Mouse (Mus musculus) monocyte, adult 5-6 weeks (primary cell): Measurements from ENCODE around the gene Btbd19. TPM values are rescaled to one million over a fixed set of nuclear protein-coding genes. Genes with fewer than 3 reads are reported as not detected.

ENCODE experiments used
- ATAC-seq: fragments of 153-309, 156-312 bp; replicated peaks from 2 replicates; pipeline ENCODE4 v1.8.0; 2017; ENCODE audit warnings: mild to moderate bottlenecking; ENCODE audit not compliant: low TSS enrichment, insufficient number of reproducible peaks, severe bottlenecking, poor library complexity, low FRiP score
- total RNA-seq: library from RNA; stranded (forward); fragments of 200-1000, 200-491, 200-594 nt; gene quantifications from 3 replicates; pipeline ENCODE4 v1.2.3, GENCODE M21; 2017

The Btbd19 gene
- total RNA-seq, 1 experiment from 2014 or later = 16.9 TPM

GRCm38 (mm10) chr4:117120445-117121414 lies 4.8 kb downstream of the Btbd19 start:
- peak; percentile 83 for ATAC-seq

GRCm38 (mm10) chr4:117120052-117120444 lies 5.5 kb downstream of the Btbd19 start:
- ATAC-seq = no peak

GRCm38 (mm10) chr4:117119636-117120035 lies 5.9 kb downstream of the Btbd19 start:
- no peak for ATAC-seq

- no peak for ATAC-seq
Observed at GRCm38 (mm10) chr4:117117931-117118330, 7.6 kb downstream of the Btbd19 start.

- ATAC-seq = no peak
Observed at GRCm38 (mm10) chr4:117115592-117115991, 9.9 kb downstream of the Btbd19 start.

GRCm38 (mm10) chr4:117113237-117113636 lies 12.3 kb downstream of the Btbd19 start:
- no peak for ATAC-seq

GRCm38 (mm10) chr4:117110985-117111384 lies 14.5 kb downstream of the Btbd19 start:
- ATAC-seq = no peak

GRCm38 (mm10) chr4:117110249-117110648 lies 15.3 kb downstream of the Btbd19 start:
- no peak for ATAC-seq

- ATAC-seq = no peak
Observed at GRCm38 (mm10) chr4:117109330-117109729, 16.2 kb downstream of the Btbd19 start.

GRCm38 (mm10) chr4:117108524-117108849 lies 17.0 kb downstream of the Btbd19 start:
- ATAC-seq = no peak

GRCm38 (mm10) chr4:117107813-117108523 lies 17.6 kb downstream of the Btbd19 start:
- ATAC-seq = no peak

- ATAC-seq = no peak
Observed at GRCm38 (mm10) chr4:117105127-117105526, 20.4 kb downstream of the Btbd19 start.

GRCm38 (mm10) chr4:117104672-117105071 lies 20.9 kb downstream of the Btbd19 start:
- ATAC-seq = no peak

- ATAC-seq = 0 out of 2 replicates have a peak, but pooled peaks have one; percentile 27
Observed at GRCm38 (mm10) chr4:117101218-117101617, 24.3 kb downstream of the Btbd19 start.

GRCm38 (mm10) chr4:117100036-117100435 lies 25.5 kb downstream of the Btbd19 start:
- 0 out of 2 replicates have a peak, but pooled peaks have one; percentile 14 for ATAC-seq

- no peak for ATAC-seq
Observed at GRCm38 (mm10) chr4:117098764-117099036, 26.8 kb downstream of the Btbd19 start.

- no peak for ATAC-seq
Observed at GRCm38 (mm10) chr4:117097969-117098763, 27.4 kb downstream of the Btbd19 start.

GRCm38 (mm10) chr4:117096666-117097065 lies 28.9 kb downstream of the Btbd19 start:
- no peak for ATAC-seq
